Mouse (Mus musculus) erythroblast, embryonic 14.5 days (primary cell): ENCODE measurements at regions not wholly inside any gene's neighbourhood (a gene's known extent, or its start where the extent isn't known, plus 50 kb on each side); places are given as distances from the start of the nearest gene placed in this dataset.

Experiments
- H3K27me3 ChIP-seq: 2 replicates; pipeline ENCODE4 v1.6.1; 2012; ENCODE audit warnings: inconsistent platforms; ENCODE audit not compliant: control insufficient read depth
- H3K36me3 ChIP-seq: 2 replicates; pipeline ENCODE4 v1.6.1; 2012; ENCODE audit warnings: mild to moderate bottlenecking, inconsistent platforms; ENCODE audit not compliant: control insufficient read depth
- H3K4me1 ChIP-seq: 2 replicates; pipeline ENCODE4 v1.6.1; 2012; ENCODE audit warnings: inconsistent platforms; ENCODE audit not compliant: control insufficient read depth
- H3K4me3 ChIP-seq: replicated peaks from 2 replicates; pipeline ENCODE3; 2012; ENCODE audit warnings: moderate library complexity, mild to moderate bottlenecking, inconsistent platforms
- H3K9me3 ChIP-seq: 2 replicates; pipeline ENCODE4 v1.6.1; 2012; ENCODE audit warnings: low read length, inconsistent platforms, mixed read lengths; ENCODE audit not compliant: control insufficient read depth
- GATA1 ChIP-seq: IDR thresholded peaks from 2 replicates; pipeline ENCODE4 v1.6.1; 2012; ENCODE audit warnings: low read length, inconsistent platforms, mixed read lengths
- TAL1 ChIP-seq: IDR thresholded peaks from 3 replicates; pipeline ENCODE4 v1.6.1; 2012; ENCODE audit warnings: low read length, inconsistent platforms, mixed read lengths

GRCm38 (mm10) chr8:91913121-91913520, 111.3 kb upstream of the Irx3 start:
- Histone ChIP-seq H3K36me3 (no peaks in the 10 kb centered on the region), H3K9me3 (no peaks in the 10 kb centered on the region), H3K4me1 (no peaks in the 10 kb centered on the region), H3K4me3 (no peak overlapping the region), H3K27me3 (no peaks in the 10 kb centered on the region)
- no peak for TF ChIP-seq TAL1
- TF ChIP-seq GATA1, result no peak

DNA sequence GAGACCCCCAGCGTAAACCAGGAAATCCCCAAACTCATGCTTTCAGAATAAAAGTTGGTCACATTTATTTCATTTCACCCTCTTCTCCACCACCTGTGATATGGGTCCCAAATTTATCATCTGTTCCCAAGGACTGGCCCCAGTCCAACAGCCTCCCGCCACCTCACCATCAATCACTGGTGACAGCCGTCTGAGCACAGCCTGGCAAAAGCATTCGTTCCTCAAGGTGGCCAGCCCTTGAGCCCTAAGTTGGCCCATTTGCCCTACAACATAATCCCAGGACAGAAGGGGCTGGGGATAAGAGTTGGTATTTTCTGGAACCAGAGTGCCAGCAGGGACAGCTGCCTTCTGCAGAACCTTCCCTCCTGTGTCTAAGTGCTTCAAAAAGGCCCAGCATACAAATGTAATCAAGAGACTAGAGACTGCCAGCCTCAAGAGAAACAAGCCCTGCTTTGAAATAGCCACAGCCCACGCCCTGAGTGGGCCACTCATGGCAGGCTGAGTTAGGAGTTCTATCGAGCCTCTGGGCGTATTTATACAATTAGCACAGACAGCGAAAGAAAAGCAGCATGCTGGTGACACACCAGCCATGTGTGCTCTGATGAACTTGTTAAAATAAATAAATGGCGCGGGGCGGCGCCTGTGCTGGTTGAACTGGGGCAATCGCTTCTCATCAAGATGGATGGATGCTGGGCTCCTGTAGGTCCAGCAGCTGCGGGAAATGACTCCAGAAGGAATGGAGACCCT, 107.9 kb upstream of the Irx3 start:
- H3K4me3 ChIP-seq, result no peak overlapping the region
- no peaks in the 10 kb centered on the region for H3K9me3 ChIP-seq
- H3K4me1 ChIP-seq, result no peaks in the 10 kb centered on the region
- no peaks in the 10 kb centered on the region for H3K27me3 ChIP-seq
- TF ChIP-seq GATA1, result no peak
- TF ChIP-seq TAL1, result no peak
- no peaks in the 10 kb centered on the region for H3K36me3 ChIP-seq

GRCm38 (mm10) chr8:91908731-91909353, 107.0 kb upstream of the Irx3 start:
- no peaks in the 10 kb centered on the region for H3K4me1 ChIP-seq
- H3K36me3 ChIP-seq, result no peaks in the 10 kb centered on the region
- TF ChIP-seq GATA1, result no peak
- H3K27me3 ChIP-seq, result no peaks in the 10 kb centered on the region
- no peak overlapping the region for H3K4me3 ChIP-seq
- H3K9me3 ChIP-seq, result no peaks in the 10 kb centered on the region

GRCm38 (mm10) chr8:91907178-91907577, 105.3 kb upstream of the Irx3 start:
- H3K27me3 ChIP-seq, result no peaks in the 10 kb centered on the region
- no peaks in the 10 kb centered on the region for H3K36me3 ChIP-seq
- no peak overlapping the region for H3K4me3 ChIP-seq
- TF ChIP-seq TAL1, result no peak
- TF ChIP-seq GATA1, result no peak
- H3K9me3 ChIP-seq, result no peaks in the 10 kb centered on the region
- no peaks in the 10 kb centered on the region for H3K4me1 ChIP-seq

GRCm38 (mm10) chr8:91901525-91902281, 99.8 kb upstream of the Irx3 start:
- Histone ChIP-seq H3K27me3 (no peaks in the 10 kb centered on the region), H3K4me3 (no peak overlapping the region), H3K36me3 (no peaks in the 10 kb centered on the region), H3K4me1 (no peaks in the 10 kb centered on the region), H3K9me3 (no peaks in the 10 kb centered on the region)
- TF ChIP-seq GATA1 (no peak), TAL1 (no peak)

GRCm38 (mm10) chr8:91899747-91900146, 97.9 kb upstream of the Irx3 start:
- H3K4me3 ChIP-seq, result no peak overlapping the region
- no peak for TF ChIP-seq GATA1
- no peak for TF ChIP-seq TAL1
- H3K27me3 ChIP-seq, result no peaks in the 10 kb centered on the region
- H3K4me1 ChIP-seq, result no peaks in the 10 kb centered on the region
- no peaks in the 10 kb centered on the region for H3K36me3 ChIP-seq
- H3K9me3 ChIP-seq, result no peaks in the 10 kb centered on the region

GRCm38 (mm10) chr8:91897381-91897780, 95.5 kb upstream of the Irx3 start:
- Histone ChIP-seq H3K4me1 (no peaks in the 10 kb centered on the region), H3K36me3 (no peaks in the 10 kb centered on the region), H3K4me3 (no peak overlapping the region), H3K9me3 (no peaks in the 10 kb centered on the region), H3K27me3 (no peaks in the 10 kb centered on the region)
- TF ChIP-seq TAL1 (no peak), GATA1 (no peak)

DNA sequence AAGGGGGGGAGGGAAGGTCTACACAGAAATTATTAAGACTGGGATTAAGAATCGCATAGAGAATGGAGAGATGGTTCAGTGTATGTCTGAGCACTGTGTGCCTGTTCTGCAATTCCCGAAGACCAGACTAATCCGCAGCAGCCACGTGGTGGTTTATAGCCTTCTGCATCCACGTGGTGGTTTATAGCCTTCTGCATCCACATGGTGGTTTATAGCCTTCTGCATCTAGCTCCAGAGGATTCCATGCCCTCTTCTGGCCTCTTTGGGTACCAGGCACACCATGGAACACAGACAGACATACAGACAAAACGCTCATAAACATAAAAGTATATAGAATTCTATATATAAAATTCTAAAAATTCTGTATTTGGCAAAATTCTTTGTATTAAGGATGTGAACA, 94.1 kb upstream of the Irx3 start:
- Histone ChIP-seq H3K9me3 (no peaks in the 10 kb centered on the region), H3K36me3 (no peaks in the 10 kb centered on the region)

DNA sequence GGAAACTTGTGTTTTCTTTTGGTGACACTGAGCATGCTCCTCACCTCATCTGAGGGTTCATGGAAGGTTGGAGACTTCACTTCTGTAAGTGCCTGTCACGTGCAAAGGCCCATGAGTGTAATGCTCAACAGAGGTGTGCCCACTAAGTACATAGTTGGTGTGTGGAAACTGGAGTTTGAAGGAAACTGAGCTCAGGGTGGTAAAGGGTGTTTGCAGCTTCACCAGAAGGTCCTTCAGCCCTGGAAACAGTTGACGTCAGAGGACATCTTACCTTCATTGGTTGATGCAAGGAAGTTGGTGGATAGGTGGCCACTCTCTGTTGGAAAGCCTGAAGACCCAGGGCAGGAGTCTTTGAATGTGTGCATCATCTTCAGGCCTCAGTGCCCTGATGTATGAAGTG, 83.0 kb upstream of the Irx3 start:
- TF ChIP-seq GATA1, result no peak
- TF ChIP-seq TAL1, result no peak
- Histone ChIP-seq H3K9me3 (no peaks in the 10 kb centered on the region), H3K4me1 (peaks cover 18% of the 10 kb centered on the region), H3K4me3 (no peak overlapping the region), H3K27me3 (peaks cover 2% of the 10 kb centered on the region; the same call in 1 of the 2 replicates), H3K36me3 (no peaks in the 10 kb centered on the region)

More for the DNA sequence above, 94.1 kb upstream of the Irx3 start:
- no peak for TF ChIP-seq GATA1
- no peak for TF ChIP-seq TAL1
- peaks cover 3% of the 10 kb centered on the region; the same call in 1 of the 2 replicates for H3K27me3 ChIP-seq
- H3K4me3 ChIP-seq, result no peak overlapping the region
- no peaks in the 10 kb centered on the region for H3K4me1 ChIP-seq
